Mouse (Mus musculus) kidney, embryonic 15.5 days (tissue): Measurements from ENCODE around the gene Olfr304. TPM values are rescaled to one million over a fixed set of nuclear protein-coding genes. Genes with fewer than 3 reads are reported as not detected.
"Not testable (repeated sequence)": the region's sequence is repeated elsewhere in the genome, so short reads cannot be mapped to it uniquely, and the experiment has no call there.

Source experiments
- ATAC-seq: fragments of 200-750 bp; cut with Nextera tagmentation; replicated peaks from 2 replicates; pipeline ENCODE4 v1.8.0; 2017; ENCODE audit warnings: moderate TSS enrichment; ENCODE audit not compliant: low FRiP score
- H3K27ac ChIP-seq: fragments of 300-500 bp; sonication (generic); 2 replicates; pipeline ENCODE4 v1.5.1; 2015; ENCODE audit warnings: mild to moderate bottlenecking, inconsistent platforms
- H3K27me3 ChIP-seq: fragments of 300-500 bp; sonication (generic); 2 replicates; pipeline ENCODE4 v1.6.1; 2015; ENCODE audit warnings: inconsistent platforms
- H3K36me3 ChIP-seq: fragments of 300-500 bp; sonication (generic); 2 replicates; pipeline ENCODE4 v1.6.1; 2015; ENCODE audit warnings: inconsistent platforms
- H3K4me1 ChIP-seq: fragments of 300-500 bp; sonication (generic); 2 replicates; pipeline ENCODE4 v1.6.1; 2015; ENCODE audit warnings: inconsistent platforms
- H3K4me2 ChIP-seq: fragments of 300-500 bp; sonication (generic); 2 replicates; pipeline ENCODE4 v1.6.1; 2015; ENCODE audit warnings: moderate library complexity, mild to moderate bottlenecking, inconsistent platforms
- H3K4me3 ChIP-seq: fragments of 300-500 bp; sonication (generic); replicated peaks from 2 replicates; pipeline ENCODE4 v1.5.1; 2015; ENCODE audit warnings: mild to moderate bottlenecking, inconsistent platforms
- H3K9ac ChIP-seq: fragments of 300-500 bp; sonication (generic); 2 replicates; pipeline ENCODE4 v1.6.1; 2015; ENCODE audit warnings: mild to moderate bottlenecking, inconsistent platforms
- H3K9me3 ChIP-seq: fragments of 300-500 bp; sonication (generic); replicated peaks from 2 replicates; pipeline ENCODE4 v1.6.1; 2016; ENCODE audit warnings: inconsistent platforms
- WGBS: fragments of 180-500 bp; shearing (Covaris S2); methylation state at CpG from one replicate; pipeline ENCODE4 v1.1.7; 2015; ENCODE audit warnings: mixed read lengths; 5-methylcytosine and 5-hydroxymethylcytosine counted together
- polyA plus RNA-seq: library from polyadenylated mRNA; unstranded; fragments of >200 nt; fragmentation: Nextera tagmentation; extraction: Ambion mirVana; gene quantifications from 2 replicates; pipeline ENCODE4 v1.2.1, GENCODE M21; 2015

The Olfr304 gene
- not detected in 2 replicates for polyA plus RNA-seq

- ATAC-seq = no peak
- Histone ChIP-seq H3K9ac (no peak within 1 kb of the TSS), H3K4me3 (no peak within 1 kb of the TSS), H3K27ac (no peak within 1 kb of the TSS), H3K36me3 (no peaks in the 10 kb centered on the region), H3K9me3 (no peaks in the 10 kb centered on the region), H3K4me1 (no peaks in the 10 kb centered on the region), H3K27me3 (no peaks in the 10 kb centered on the region), H3K4me2 (no peak within 1 kb of the TSS)
- 72% methylated on average over 1 of the region's 1 CpGs for WGBS
These were observed at the start of gene Olfr304 for GRCm38 (mm10) chr7:86386558-86386957. Gene Olfr304, minus strand, starts transcription at chr7:86386658.

- H3K27me3 ChIP-seq = no peaks in the 10 kb centered on the region
- H3K36me3 ChIP-seq = no peaks in the 10 kb centered on the region
- ATAC-seq = no peak
- no peak within 1 kb of the TSS for H3K27ac ChIP-seq
- no peak within 1 kb of the TSS for H3K4me3 ChIP-seq
- H3K9me3 ChIP-seq = no peaks in the 10 kb centered on the region
- H3K4me1 ChIP-seq = no peaks in the 10 kb centered on the region
- H3K9ac ChIP-seq = no peak within 1 kb of the TSS
- no peak within 1 kb of the TSS for H3K4me2 ChIP-seq
- 90% methylated on average over 2 of the region's 2 CpGs for WGBS
These were observed 17.1 kb upstream of the Olfr304 start, which contains the start of gene Olfr301 for GRCm38 (mm10) chr7:86403546-86403945. Gene Olfr301, plus strand, starts transcription at chr7:86403846.

GRCm38 (mm10) chr7:86397689-86398088 lies 11.2 kb upstream of the Olfr304 start, which contains the start of gene Olfr303:
Gene Olfr303, minus strand, starts transcription at chr7:86397789.
- Histone ChIP-seq H3K4me1 (no peaks in the 10 kb centered on the region), H3K9ac (no peak within 1 kb of the TSS), H3K9me3 (no peaks in the 10 kb centered on the region), H3K4me2 (no peak within 1 kb of the TSS), H3K27me3 (no peaks in the 10 kb centered on the region), H3K27ac (no peak within 1 kb of the TSS), H3K36me3 (no peaks in the 10 kb centered on the region), H3K4me3 (no peak within 1 kb of the TSS)
- no peak for ATAC-seq

GRCm38 (mm10) chr7:86385769-86386168 lies 689 bp downstream of the Olfr304 start:
- ATAC-seq = no peak
- H3K27ac ChIP-seq = no peak overlapping the region
- H3K36me3 ChIP-seq = no peaks in the 10 kb centered on the region
- H3K9ac ChIP-seq = no peak overlapping the region
- no peaks in the 10 kb centered on the region for H3K4me1 ChIP-seq
- no peak overlapping the region for H3K4me2 ChIP-seq
- 68% methylated on average over 3 of the region's 3 CpGs for WGBS
- no peak overlapping the region for H3K4me3 ChIP-seq
- no peaks in the 10 kb centered on the region for H3K27me3 ChIP-seq
- no peaks in the 10 kb centered on the region for H3K9me3 ChIP-seq

- H3K36me3 ChIP-seq = no peaks in the 10 kb centered on the region
- no peaks in the 10 kb centered on the region for H3K4me1 ChIP-seq
- 84% methylated on average over 1 of the region's 1 CpGs for WGBS
- H3K9ac ChIP-seq = no peak within 1 kb of the TSS
- no peak for ATAC-seq
- H3K4me2 ChIP-seq = no peak within 1 kb of the TSS
- H3K27ac ChIP-seq = no peak within 1 kb of the TSS
- H3K4me3 ChIP-seq = no peak within 1 kb of the TSS
- no peaks in the 10 kb centered on the region for H3K27me3 ChIP-seq
- no peaks in the 10 kb centered on the region for H3K9me3 ChIP-seq
These were observed 19.6 kb downstream of the Olfr304 start, which contains the start of gene Olfr305 for GRCm38 (mm10) chr7:86366828-86367227. Gene Olfr305, minus strand, starts transcription at chr7:86366928.

- not testable (repeated sequence) for H3K9me3 ChIP-seq, H3K9ac ChIP-seq, H3K27me3 ChIP-seq, H3K4me3 ChIP-seq, H3K27ac ChIP-seq, H3K4me2 ChIP-seq, H3K36me3 ChIP-seq, ATAC-seq, H3K4me1 ChIP-seq
- 87% methylated on average over 9 of the region's 9 CpGs for WGBS
These were observed 40.2 kb downstream of the Olfr304 start for GRCm38 (mm10) chr7:86346296-86346695.

- no peaks in the 10 kb centered on the region for H3K36me3 ChIP-seq
- H3K27me3 ChIP-seq = no peaks in the 10 kb centered on the region
- H3K4me1 ChIP-seq = no peaks in the 10 kb centered on the region
- ATAC-seq = no peak
- H3K4me2 ChIP-seq = no peak overlapping the region
- no peak overlapping the region for H3K27ac ChIP-seq
- no peak overlapping the region for H3K4me3 ChIP-seq
- WGBS = 77% methylated on average over 3 of the region's 3 CpGs
- no peaks in the 10 kb centered on the region for H3K9me3 ChIP-seq
- no peak overlapping the region for H3K9ac ChIP-seq
These were observed 42.2 kb downstream of the Olfr304 start for GRCm38 (mm10) chr7:86344253-86344652.

- Histone ChIP-seq H3K27ac (no peak overlapping the region), H3K4me1 (no peaks in the 10 kb centered on the region), H3K9ac (no peak overlapping the region), H3K36me3 (no peaks in the 10 kb centered on the region), H3K4me3 (no peak overlapping the region), H3K9me3 (no peaks in the 10 kb centered on the region), H3K4me2 (no peak overlapping the region), H3K27me3 (no peaks in the 10 kb centered on the region)
- WGBS = 71% methylated on average over 14 of the region's 14 CpGs
- ATAC-seq = no peak
These were observed 43.4 kb downstream of the Olfr304 start for GRCm38 (mm10) chr7:86342881-86343565.

GRCm38 (mm10) chr7:86337486-86337885 lies 49.0 kb downstream of the Olfr304 start, which contains the start of gene Olfr307:
Gene Olfr307, minus strand, starts transcription at chr7:86337586.
- Histone ChIP-seq H3K9ac (no peak within 1 kb of the TSS), H3K4me2 (no peak within 1 kb of the TSS), H3K27me3 (no peaks in the 10 kb centered on the region), H3K4me3 (no peak within 1 kb of the TSS), H3K4me1 (no peaks in the 10 kb centered on the region), H3K27ac (no peak within 1 kb of the TSS), H3K9me3 (no peaks in the 10 kb centered on the region), H3K36me3 (no peaks in the 10 kb centered on the region)
- WGBS = 76% methylated on average over 1 of the region's 1 CpGs
- ATAC-seq = no peak

Other genes starting within 250 kb of the Olfr304 start
- gene Vmn2r75, start 214.9 kb downstream of the Olfr304 start, polyA plus RNA-seq = not detected in 2 replicates
- gene Vmn2r76, start 140.3 kb downstream of the Olfr304 start, polyA plus RNA-seq = not detected in 2 replicates
- gene Olfr310, start 109.5 kb downstream of the Olfr304 start, polyA plus RNA-seq = not detected in 2 replicates
- not detected in 2 replicates for gene Olfr309, start 73.0 kb downstream of the Olfr304 start, polyA plus RNA-seq
- gene Olfr308, start 61.0 kb downstream of the Olfr304 start, polyA plus RNA-seq = not detected in 2 replicates
- gene Olfr307, start 49.1 kb downstream of the Olfr304 start, polyA plus RNA-seq = not detected in 2 replicates
- not detected in 2 replicates for gene Olfr305, start 19.7 kb downstream of the Olfr304 start, polyA plus RNA-seq
- not detected in 2 replicates for gene Olfr303, start 11.1 kb upstream of the Olfr304 start, polyA plus RNA-seq
- not detected in 2 replicates for gene Olfr301, start 17.2 kb upstream of the Olfr304 start, polyA plus RNA-seq
- not detected in 2 replicates for gene Olfr299, start 73.3 kb upstream of the Olfr304 start, polyA plus RNA-seq
- gene Olfr298, start 105.8 kb upstream of the Olfr304 start, polyA plus RNA-seq = not detected in 2 replicates
- not detected in 2 replicates for gene Olfr297, start 133.3 kb upstream of the Olfr304 start, polyA plus RNA-seq
- gene Olfr295, start 197.2 kb upstream of the Olfr304 start, polyA plus RNA-seq = not detected in 2 replicates
- gene Olfr294, start 230.0 kb upstream of the Olfr304 start, polyA plus RNA-seq = not detected in 2 replicates